Mouse (Mus musculus) lung, adult 2 months (tissue): ENCODE measurements around the gene Atp6v0a1.

Experiments used
- CTCF ChIP-seq: fragments of 200-500 bp; IDR thresholded peaks from 2 replicates; pipeline ENCODE4 v1.5.1; 2011; ENCODE audit warnings: mild to moderate bottlenecking, low read length, control low read depth; ENCODE audit not compliant: insufficient read depth
- POLR2A ChIP-seq: fragments of 200-500 bp; IDR thresholded peaks from 2 replicates; pipeline ENCODE4 v1.6.1; 2011; ENCODE audit warnings: low read depth, mild to moderate bottlenecking, control low read depth, low read length, borderline replicate concordance; ENCODE audit errors: extremely low read depth

DNA sequence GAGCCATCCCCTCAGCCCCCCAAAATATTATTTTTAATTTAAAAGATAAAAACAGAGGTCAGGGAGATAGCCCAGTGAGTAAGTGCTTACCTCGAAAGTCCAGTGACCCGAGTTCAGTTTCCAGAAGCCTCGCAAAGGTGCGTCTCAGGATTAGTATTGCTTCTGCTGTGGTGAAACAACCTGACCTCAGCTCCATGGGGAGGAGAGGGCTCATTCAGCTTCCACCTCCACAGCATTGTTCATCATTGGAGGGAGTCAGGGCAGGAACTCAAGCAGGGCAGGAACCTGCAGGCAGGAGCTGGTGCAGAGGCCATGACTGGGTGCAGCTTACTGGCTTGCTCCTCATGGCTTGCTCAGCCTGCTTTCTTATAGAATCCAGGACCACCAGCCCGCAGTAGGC, 51.8 kb downstream of the Atp6v0a1 start:
- no peak for TF ChIP-seq POLR2A
- no peak for TF ChIP-seq CTCF
